Mouse (Mus musculus): Measurements from ENCODE around the gene Ugt1a9. TPM values are rescaled to one million over a fixed set of nuclear protein-coding genes. Genes with fewer than 3 reads are reported as not detected.

Gene Ugt1a9
- polyA plus RNA-seq, 1 experiment from 2014 or later: not detected

DNA sequence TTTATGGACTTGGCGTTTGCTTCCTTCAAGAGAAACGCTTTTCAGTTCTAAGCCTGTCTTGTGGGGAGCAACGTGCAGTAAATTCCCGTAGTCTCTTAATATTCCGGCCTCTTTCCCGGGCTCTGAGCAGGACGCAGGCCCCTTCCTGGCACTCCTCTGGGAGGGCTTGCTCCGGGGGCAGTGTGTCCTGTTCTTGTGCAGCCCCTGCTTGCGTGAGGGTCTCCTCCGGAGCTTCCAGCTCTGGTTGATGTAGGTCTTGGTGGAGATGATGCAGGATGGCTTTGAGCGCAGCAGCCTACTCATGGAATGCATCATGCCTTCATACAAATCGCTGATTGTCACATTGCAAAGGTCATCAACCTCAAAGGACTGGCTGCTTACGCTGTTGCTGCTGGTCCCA, 195.5 kb downstream of the Ugt1a9 start:
- no peaks in the 10 kb centered on the region for H3K27me3 ChIP-seq (ENCODE audit: control insufficient read depth, insufficient read depth, low read depth, low read length)
- no peak overlapping the region for H3K4me3 ChIP-seq (ENCODE audit: low read depth, low read length)
- WGBS: 91% methylated on average over 13 of the region's 13 CpGs
- no peak overlapping the region for H3K4me2 ChIP-seq (ENCODE audit: low read length)
- no peak for ATAC-seq
- H3K4me1 ChIP-seq (ENCODE audit: control insufficient read depth, insufficient read depth, low read length): no peaks in the 10 kb centered on the region
- no peak overlapping the region for H3K9ac ChIP-seq (ENCODE audit: low read depth, low read length)
- H3K36me3 ChIP-seq (ENCODE audit: control insufficient read depth, insufficient read depth, low read length): peaks cover 88% of the 10 kb centered on the region
- H3K9me3 ChIP-seq (replicated peaks; ENCODE audit: control insufficient read depth, low read length, poor library complexity, severe bottlenecking): no peaks in the 10 kb centered on the region
- H3K27ac ChIP-seq (ENCODE audit: low read length): no peak overlapping the region

DNA sequence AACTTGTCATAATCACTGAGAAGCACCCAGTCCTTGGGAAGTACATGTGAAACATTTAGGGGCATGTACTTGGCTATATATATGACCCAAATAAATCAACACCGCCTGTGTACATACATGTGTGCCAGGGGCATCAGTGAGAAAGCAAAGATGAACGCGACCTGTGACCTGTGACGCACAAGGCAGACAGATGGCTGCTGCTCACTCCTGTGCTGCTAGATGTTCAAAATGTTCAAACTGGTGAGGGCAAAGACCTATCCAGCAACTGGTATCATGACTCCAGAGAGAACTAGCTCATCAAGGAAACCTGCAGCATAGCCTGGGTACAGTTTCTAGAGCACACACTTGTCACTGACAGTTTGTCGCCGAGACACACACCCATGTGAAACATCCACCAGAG, 196.9 kb downstream of the Ugt1a9 start:
- WGBS: 95% methylated on average over 6 of the region's 6 CpGs
- H3K4me1 ChIP-seq (ENCODE audit: control insufficient read depth, insufficient read depth, low read length): no peaks in the 10 kb centered on the region
- H3K4me3 ChIP-seq (ENCODE audit: low read depth, low read length): no peak overlapping the region
- no peak overlapping the region for H3K9ac ChIP-seq (ENCODE audit: low read depth, low read length)
- ATAC-seq: peak; percentile 1; the same call in 1 of the 2 replicates
- H3K36me3 ChIP-seq (ENCODE audit: control insufficient read depth, insufficient read depth, low read length): peaks cover 78% of the 10 kb centered on the region
- H3K4me2 ChIP-seq (ENCODE audit: low read length): no peak overlapping the region
- no peaks in the 10 kb centered on the region for H3K27me3 ChIP-seq (ENCODE audit: control insufficient read depth, insufficient read depth, low read depth, low read length)
- H3K27ac ChIP-seq (ENCODE audit: low read length): no peak overlapping the region
- H3K9me3 ChIP-seq (replicated peaks; ENCODE audit: control insufficient read depth, low read length, poor library complexity, severe bottlenecking): no peaks in the 10 kb centered on the region

GRCm38 (mm10) chr1:88268070-88268469, 197.5 kb downstream of the Ugt1a9 start:
- 86% methylated on average over 6 of the region's 6 CpGs for WGBS
- Histone ChIP-seq H3K9ac (ENCODE audit: low read depth, low read length) (no peak overlapping the region), H3K27me3 (ENCODE audit: control insufficient read depth, insufficient read depth, low read depth, low read length) (no peaks in the 10 kb centered on the region), H3K27ac (ENCODE audit: low read length) (no peak overlapping the region), H3K4me2 (ENCODE audit: low read length) (no peak overlapping the region), H3K4me1 (ENCODE audit: control insufficient read depth, insufficient read depth, low read length) (no peaks in the 10 kb centered on the region), H3K9me3 (replicated peaks; ENCODE audit: control insufficient read depth, low read length, poor library complexity, severe bottlenecking) (no peaks in the 10 kb centered on the region), H3K36me3 (ENCODE audit: control insufficient read depth, insufficient read depth, low read length) (peaks cover 76% of the 10 kb centered on the region), H3K4me3 (ENCODE audit: low read depth, low read length) (no peak overlapping the region)
- ATAC-seq: no peak

Other genes with a start within 250 kb of the Ugt1a9 start
- 43.7 and 49.0 TPM in 2 replicates for gene Dgkd, start 217.5 kb upstream of the Ugt1a9 start, polyA plus RNA-seq (2015; fragmentation: Nextera tagmentation; extraction: Ambion mirVana)
- gene Usp40, start 62.2 kb upstream of the Ugt1a9 start, polyA plus RNA-seq (2015; fragmentation: Nextera tagmentation; extraction: Ambion mirVana): 20.8 and 22.7 TPM in 2 replicates
- gene Ugt1a10, start 15.4 kb upstream of the Ugt1a9 start, polyA plus RNA-seq (2015; fragmentation: Nextera tagmentation; extraction: Ambion mirVana): not detected in 2 replicates
- gene Ugt1a8, start 17.0 kb downstream of the Ugt1a9 start, polyA plus RNA-seq (2015; fragmentation: Nextera tagmentation; extraction: Ambion mirVana): not detected in 2 replicates
- gene Ugt1a7c, start 24.3 kb downstream of the Ugt1a9 start, polyA plus RNA-seq (2015; fragmentation: Nextera tagmentation; extraction: Ambion mirVana): 0.94 and 1.1 TPM in 2 replicates
- 0.50 and 0.60 TPM in 2 replicates for gene Ugt1a6b, start 32.5 kb downstream of the Ugt1a9 start, polyA plus RNA-seq (2015; fragmentation: Nextera tagmentation; extraction: Ambion mirVana)
- gene Ugt1a6a, start 64.0 kb downstream of the Ugt1a9 start, polyA plus RNA-seq (2015; fragmentation: Nextera tagmentation; extraction: Ambion mirVana): 2.3 and 2.5 TPM in 2 replicates
- not detected in 2 replicates for gene Ugt1a5, start 95.2 kb downstream of the Ugt1a9 start, polyA plus RNA-seq (2015; fragmentation: Nextera tagmentation; extraction: Ambion mirVana)
- not detected in 2 replicates for gene Ugt1a2, start 129.8 kb downstream of the Ugt1a9 start, polyA plus RNA-seq (2015; fragmentation: Nextera tagmentation; extraction: Ambion mirVana)
- 12.8 and 13.1 TPM in 2 replicates for gene Dnajb3, start 135.0 kb downstream of the Ugt1a9 start, polyA plus RNA-seq (2015; fragmentation: Nextera tagmentation; extraction: Ambion mirVana)
- not detected in 2 replicates for gene Ugt1a1, start 141.2 kb downstream of the Ugt1a9 start, polyA plus RNA-seq (2015; fragmentation: Nextera tagmentation; extraction: Ambion mirVana)
- 0.75 and 0.92 TPM in 2 replicates for gene Mroh2a, start 156.2 kb downstream of the Ugt1a9 start, polyA plus RNA-seq (2015; fragmentation: Nextera tagmentation; extraction: Ambion mirVana)
- 77.3 and 87.0 TPM in 2 replicates for gene Hjurp, start 206.8 kb downstream of the Ugt1a9 start, polyA plus RNA-seq (2015; fragmentation: Nextera tagmentation; extraction: Ambion mirVana)
- 0.11 and 0.17 TPM in 2 replicates for gene Trpm8, start 206.9 kb downstream of the Ugt1a9 start, polyA plus RNA-seq (2015; fragmentation: Nextera tagmentation; extraction: Ambion mirVana)

Measured in midbrain, embryonic 16.5 days (tissue).